In the genomic region with DNA sequence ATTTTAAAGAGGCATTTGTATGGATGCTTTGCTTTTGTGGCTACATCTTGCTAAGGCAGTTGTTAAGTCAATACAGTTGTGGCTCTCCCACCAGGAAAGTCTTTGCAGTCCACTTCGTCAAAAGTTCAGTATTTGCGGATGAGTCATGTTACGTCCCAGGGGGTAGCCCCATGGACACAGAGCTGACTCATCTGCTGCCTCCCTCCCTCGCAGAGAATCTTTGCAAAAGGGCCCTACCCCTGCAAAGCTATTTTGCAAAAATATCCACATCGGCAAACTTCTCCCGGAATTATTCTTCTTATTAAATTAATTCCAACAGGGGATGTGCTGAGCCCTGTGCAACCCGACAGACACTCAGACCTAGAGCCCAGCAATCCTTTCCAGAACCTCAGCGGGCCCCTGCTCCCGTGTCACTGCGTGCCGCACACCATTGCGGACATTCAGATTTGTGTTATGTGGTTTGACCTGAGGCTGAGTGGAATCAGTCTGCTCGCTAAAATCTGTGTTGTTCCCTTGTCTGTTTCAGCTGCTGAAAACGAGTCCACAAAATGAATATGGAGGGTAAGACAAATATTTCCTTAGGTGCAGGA, we compare ENCODE assay signal across 1 mouse cellular context.
TF ChIP-seq lines count a peak whose summit lies in the region.

No protein-coding gene starts in this region.

TF ChIP-seq in CH12.LX, 34 proteins besides CTCF, POLR2A, EP300 and RAD21:
- TF ChIP-seq UBTF (IDR thresholded peaks at IDR 0.05; ENCODE audit: low read depth, low read length) (no peak), BHLHE40 (IDR thresholded peaks at IDR 0.05; ENCODE audit: low read depth, low read length) (peak; percentile 94), MAX (IDR thresholded peaks at IDR 0.05; ENCODE audit: low read length) (0 out of 2 replicates have a peak, but pooled peaks have one; percentile 36), MAZ (IDR thresholded peaks at IDR 0.05; ENCODE audit: low read depth, low read length) (peak; percentile 79; the same call in 1 of the 2 replicates), GABPA (IDR thresholded peaks at IDR 0.05; ENCODE audit: insufficient replicate concordance, low read depth, low read length) (no peak), HCFC1 (IDR thresholded peaks at IDR 0.05; ENCODE audit: low read depth, low read length) (no peak; the same call in 1 of the 2 replicates), JUN (IDR thresholded peaks at IDR 0.05; ENCODE audit: insufficient read depth, low read depth, low read length) (peak; percentile 96), SIN3A (IDR thresholded peaks at IDR 0.05; ENCODE audit: low read length) (0 out of 2 replicates have a peak, but pooled peaks have one; percentile 51), SMC3 (IDR thresholded peaks at IDR 0.05; ENCODE audit: low read depth, low read length) (0 out of 2 replicates have a peak, but pooled peaks have one; percentile 6), ZC3H11A (IDR thresholded peaks at IDR 0.05; ENCODE audit: low read depth, low read length) (no peak), USF2 (conservative IDR thresholded peaks at IDR 0.05; ENCODE audit: low read depth, low read length) (no peak), ZNF384 (IDR thresholded peaks at IDR 0.05; ENCODE audit: low read depth, low read length) (peak; percentile 37; the same call in 1 of the 2 replicates), RCOR1 (conservative IDR thresholded peaks at IDR 0.05; ENCODE audit: low read depth, low read length) (peak; percentile 90; the same call in 1 of the 2 replicates), NRF1 (IDR thresholded peaks at IDR 0.05; ENCODE audit: low read depth, low read length) (no peak), TBP (conservative IDR thresholded peaks at IDR 0.05; ENCODE audit: low read depth, low read length) (no peak), MYC (IDR thresholded peaks at IDR 0.05; ENCODE audit: low read depth, low read length) (0 out of 2 replicates have a peak, but pooled peaks have one; percentile 46), ELF1 (IDR thresholded peaks at IDR 0.05; ENCODE audit: low read depth, low read length) (no peak), CHD2 (IDR thresholded peaks at IDR 0.05; ENCODE audit: low read length) (peak; percentile 43), CHD1 (IDR thresholded peaks at IDR 0.05; ENCODE audit: low read depth, low read length) (no peak), POLR2AphosphoS2 (IDR thresholded peaks at IDR 0.05; ENCODE audit: low read depth, low read length) (no peak), PAX5 (IDR thresholded peaks at IDR 0.05; ENCODE audit: low read length) (no peak), ZMIZ1 (IDR thresholded peaks at IDR 0.05; ENCODE audit: low read depth, low read length) (no peak), KAT2A (IDR thresholded peaks at IDR 0.05; ENCODE audit: insufficient replicate concordance, low read length) (0 out of 2 replicates have a peak, but pooled peaks have one; percentile 41), TCF12 (IDR thresholded peaks at IDR 0.05; ENCODE audit: low read depth, low read length) (0 out of 2 replicates have a peak, but pooled peaks have one; percentile 14), IRF4 (IDR thresholded peaks at IDR 0.05; ENCODE audit: low read depth, low read length) (peak; percentile 89), MEF2A (IDR thresholded peaks at IDR 0.05; ENCODE audit: borderline replicate concordance, low read depth, low read length) (peak; percentile 79; the same call in 1 of the 2 replicates), USF1 (IDR thresholded peaks at IDR 0.05; ENCODE audit: low read depth, low read length) (no peak), ZKSCAN1 (IDR thresholded peaks at IDR 0.05; ENCODE audit: borderline replicate concordance, low read depth, low read length) (no peak), JUND (conservative IDR thresholded peaks at IDR 0.05; ENCODE audit: low read depth, low read length) (peak; percentile 92), MXI1 (IDR thresholded peaks at IDR 0.05; ENCODE audit: low read depth, low read length) (peak; percentile 44), E2F4 (IDR thresholded peaks at IDR 0.05; ENCODE audit: insufficient replicate concordance, low read depth, low read length) (no peak), NELFE (IDR thresholded peaks at IDR 0.05; ENCODE audit: low read depth, low read length) (no peak), MAFK (IDR thresholded peaks at IDR 0.05; ENCODE audit: insufficient replicate concordance, low read length) (peak; percentile 80; the same call in 1 of the 2 replicates), ETS1 (conservative IDR thresholded peaks at IDR 0.05; ENCODE audit: low read depth, low read length) (peak; percentile 90)
